8 mouse cellular contexts compared by ENCODE assay signal in the genomic region with DNA sequence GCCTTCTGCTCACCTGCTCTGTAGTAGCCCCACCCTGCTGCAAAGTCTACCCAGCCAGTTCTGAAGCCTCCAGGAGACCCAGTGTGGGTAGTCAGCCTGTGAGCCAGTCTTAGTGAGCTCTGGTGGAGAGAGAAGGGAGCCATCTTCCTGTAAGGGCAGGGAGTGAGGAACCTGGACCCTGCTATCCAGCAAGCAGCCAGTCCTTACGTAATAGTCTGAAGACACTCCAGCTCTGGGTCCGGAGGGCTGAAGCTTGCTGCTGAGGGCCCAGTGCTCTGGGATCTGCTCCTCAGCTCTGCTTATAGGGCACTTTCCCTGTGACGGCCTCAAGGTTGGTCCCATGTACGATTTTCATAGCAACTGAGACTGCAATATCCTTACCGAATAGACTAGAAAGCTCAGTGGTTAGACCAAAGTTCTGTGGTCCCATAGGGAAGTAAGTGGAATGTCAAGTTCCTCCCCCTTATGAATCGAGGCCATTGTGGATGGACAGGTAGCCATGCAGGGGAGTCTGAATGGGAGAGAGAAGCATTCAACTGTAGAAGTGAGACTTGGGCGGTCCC. TPM values are rescaled to one million over a fixed set of nuclear protein-coding genes. Genes with fewer than 3 reads are reported as not detected.
A peak's percentile ranks its signal among the peaks of the same experiment; 100 is the strongest.
DNase-seq lines count a peak whose midpoint lies in the region; ATAC-seq and TF ChIP-seq lines count a peak whose summit lies in the region.

Rtkn (plus strand) TSS at position 513 of the 563 bp plus-strand sequence.

- H3K4me1 ChIP-seq in liver, adult 2 months (ENCODE audit: control insufficient read depth, insufficient read depth, low read length): peaks cover 26% of the 10 kb centered on the region
- peaks cover 37% of the 10 kb centered on the region for H3K4me1 ChIP-seq in embryonic facial prominence, embryonic 14.5 days (ENCODE audit: control insufficient read depth, insufficient read depth, low read length)
- H3K4me1 ChIP-seq in hindbrain, embryonic 13.5 days (replicated peaks): peaks cover 40% of the 10 kb centered on the region
- peaks cover 23% of the 10 kb centered on the region for H3K4me1 ChIP-seq in stomach, embryonic 14.5 days (ENCODE audit: control insufficient read depth, insufficient read depth, low read length)

- ATAC-seq in embryonic facial prominence, embryonic 14.5 days (ENCODE audit: low read depth): no peak
- no peak for ATAC-seq in hindbrain, embryonic 13.5 days (ENCODE audit: low FRiP score)
- no peak for ATAC-seq in stomach, embryonic 14.5 days (ENCODE audit: insufficient number of reproducible peaks, insufficient read depth, low FRiP score, low read depth)

- peak within 1 kb of the TSS; percentile 86 for H3K9ac ChIP-seq in liver, adult 2 months (ENCODE audit: low read depth, low read length)
- peak within 1 kb of the TSS; percentile 74 for H3K9ac ChIP-seq in embryonic facial prominence, embryonic 14.5 days (ENCODE audit: low read depth, low read length)
- peak within 1 kb of the TSS; percentile 51 for H3K9ac ChIP-seq in hindbrain, embryonic 13.5 days
- peak within 1 kb of the TSS; percentile 89; the same call in 1 of the 2 replicates for H3K9ac ChIP-seq in stomach, embryonic 14.5 days (replicated peaks; ENCODE audit: low read depth, low read length)

- H3K36me3 ChIP-seq in liver, adult 2 months (ENCODE audit: control insufficient read depth, insufficient read depth, low read length): no peaks in the 10 kb centered on the region
- no peaks in the 10 kb centered on the region for H3K36me3 ChIP-seq in embryonic facial prominence, embryonic 14.5 days (ENCODE audit: control insufficient read depth, insufficient read depth, low read length)
- H3K36me3 ChIP-seq in hindbrain, embryonic 13.5 days: no peaks in the 10 kb centered on the region
- H3K36me3 ChIP-seq in stomach, embryonic 14.5 days (ENCODE audit: control insufficient read depth, insufficient read depth, low read length): no peaks in the 10 kb centered on the region

- no peaks in the 10 kb centered on the region for H3K9me3 ChIP-seq in embryonic facial prominence, embryonic 14.5 days (ENCODE audit: control insufficient read depth, low read length)
- H3K9me3 ChIP-seq in hindbrain, embryonic 13.5 days: no peaks in the 10 kb centered on the region
- no peaks in the 10 kb centered on the region for H3K9me3 ChIP-seq in stomach, embryonic 14.5 days (ENCODE audit: control insufficient read depth, low read depth, low read length)

- peak within 1 kb of the TSS; percentile 89 for H3K27ac ChIP-seq in liver, adult 2 months (replicated peaks; ENCODE audit: insufficient read depth, low read depth, low read length)
- H3K27ac ChIP-seq in embryonic facial prominence, embryonic 14.5 days (replicated peaks; ENCODE audit: low read depth, low read length): peak within 1 kb of the TSS; percentile 97
- peak within 1 kb of the TSS; percentile 94; the same call in 1 of the 2 replicates for H3K27ac ChIP-seq in hindbrain, embryonic 13.5 days
- H3K27ac ChIP-seq in stomach, embryonic 14.5 days (ENCODE audit: low read length): peak within 1 kb of the TSS; percentile 100

- WGBS in liver, adult 2 months: 61% methylated on average over 7 of the region's 7 CpGs
- 57% methylated on average over 7 of the region's 7 CpGs for WGBS in embryonic facial prominence, embryonic 14.5 days
- 64% methylated on average over 7 of the region's 7 CpGs for WGBS in hindbrain, embryonic 13.5 days
- 65% methylated on average over 7 of the region's 7 CpGs for WGBS in stomach, embryonic 14.5 days

- TF ChIP-seq CTCF in liver, adult 2 months (IDR thresholded peaks at IDR 0.05; ENCODE audit: low read depth, low read length): no peak

- peak within 1 kb of the TSS; percentile 79 for H3K4me3 ChIP-seq in liver, adult 2 months (ENCODE audit: insufficient read depth, low read depth, low read length)
- peak within 1 kb of the TSS; percentile 45 for H3K4me3 ChIP-seq in embryonic facial prominence, embryonic 14.5 days (ENCODE audit: low read depth, low read length)
- peak within 1 kb of the TSS; percentile 43; the same call in 1 of the 2 replicates for H3K4me3 ChIP-seq in hindbrain, embryonic 13.5 days
- H3K4me3 ChIP-seq in stomach, embryonic 14.5 days (ENCODE audit: low read depth, low read length): peak within 1 kb of the TSS; percentile 48

- H3K79me2 ChIP-seq in liver, adult 2 months (ENCODE audit: control insufficient read depth, insufficient read depth, low read length): peaks cover 2% of the 10 kb centered on the region; the same call in 1 of the 2 replicates

- H3K27me3 ChIP-seq in liver, adult 2 months (ENCODE audit: control insufficient read depth, insufficient read depth, low read length): no peaks in the 10 kb centered on the region
- no peaks in the 10 kb centered on the region for H3K27me3 ChIP-seq in embryonic facial prominence, embryonic 14.5 days (replicated peaks; ENCODE audit: control insufficient read depth, insufficient read depth, low read length)
- peaks cover 25% of the 10 kb centered on the region for H3K27me3 ChIP-seq in hindbrain, embryonic 13.5 days
- no peaks in the 10 kb centered on the region for H3K27me3 ChIP-seq in stomach, embryonic 14.5 days (ENCODE audit: control insufficient read depth, insufficient read depth, low read length)

- peak within 1 kb of the TSS; percentile 62 for H3K4me2 ChIP-seq in embryonic facial prominence, embryonic 14.5 days (ENCODE audit: low read depth, low read length)
- peak within 1 kb of the TSS; percentile 62 for H3K4me2 ChIP-seq in hindbrain, embryonic 13.5 days
- peak within 1 kb of the TSS; percentile 74 for H3K4me2 ChIP-seq in stomach, embryonic 14.5 days (replicated peaks; ENCODE audit: low read depth, low read length)

- no peak for TF ChIP-seq POLR2A in liver, adult 2 months (IDR thresholded peaks at IDR 0.05; ENCODE audit: extremely low read depth, insufficient read depth, low read length)

- intact Hi-C loops in left cerebral cortex, postnatal 4 days (cut with DNase I): no loop called here

- DNase-seq in liver, adult 2 months (ENCODE audit: extremely low read depth, low read depth, low spot score): peak; percentile 54
- no peak for DNase-seq in liver
- no peak for DNase-seq in embryonic facial prominence, embryonic 14.5 days (ENCODE audit: low spot score)
- no peak for DNase-seq in left cerebral cortex, postnatal 4 days
- no peak for DNase-seq in urinary bladder, postnatal 25 days (ENCODE audit: low spot score)
- DNase-seq in thymus, postnatal 10 days (ENCODE audit: low spot score in 2 of 2): no peak

RNA-seq across cellular contexts. Expression of gene Rtkn, which starts in this region (rescaled TPM):
- total RNA-seq in liver, adult 2 months (2014; rRNA removed): 4.7 and 6.9 TPM in 2 replicates
- 12.2 and 17.4 TPM in 2 replicates for polyA plus RNA-seq in liver, adult 2 months (2012; rRNA removed)
- polyA plus RNA-seq in embryonic facial prominence, embryonic 14.5 days (2014; fragmentation: Nextera tagmentation; extraction: Ambion mirVana): 25.8 and 30.4 TPM in 2 replicates
- polyA plus RNA-seq in hindbrain, embryonic 13.5 days (2015; fragmentation: Nextera tagmentation; extraction: Ambion mirVana): 15.9 and 16.6 TPM in 2 replicates
- total RNA-seq in left cerebral cortex, postnatal 4 days (2021): 10 to 100 TPM; 12.3 to 15.2 TPM
- polyA plus RNA-seq in stomach, embryonic 14.5 days (2014; fragmentation: Nextera tagmentation; extraction: Ambion mirVana): 18.8 and 19.2 TPM in 2 replicates
